Mouse (Mus musculus): ENCODE data around the gene Olfr1135.

The Olfr1135 gene

GRCm38 (mm10) chr2:87673564-87673963, at the start of gene Olfr1135:
Gene Olfr1135, minus strand, starts transcription at chr2:87673664.
- no peak for DNase-seq (ENCODE audit: low read depth)

DNA sequence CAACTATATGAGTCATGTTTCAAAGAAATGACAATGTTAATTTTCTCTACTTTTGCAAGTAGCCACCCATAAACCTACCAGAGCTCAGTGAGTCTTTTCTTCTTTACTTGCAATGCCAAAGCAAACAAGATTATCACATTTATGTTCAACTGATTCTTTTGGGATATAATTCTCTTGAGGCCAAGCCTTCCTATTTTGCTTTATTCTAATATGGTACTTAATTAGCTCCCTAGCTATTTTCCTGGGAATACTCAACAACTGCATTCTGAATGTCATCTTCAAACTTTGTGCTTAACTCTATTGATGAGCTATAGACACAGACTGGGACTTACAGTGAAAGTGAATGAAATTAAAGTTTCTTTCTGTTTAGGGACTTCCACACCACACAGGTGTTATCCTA, 39.6 kb upstream of the Olfr1135 start, which contains the start of gene Olfr1137:
TSS of gene Olfr1137 (minus strand) at position 101 of the 400 bp plus-strand sequence.
- no peak for DNase-seq (ENCODE audit: low read depth)

- no peak for DNase-seq (ENCODE audit: low read depth)
These were observed 20.4 kb upstream of the Olfr1135 start, which contains the start of gene Olfr1136 for GRCm38 (mm10) chr2:87693847-87694246. Gene Olfr1136, minus strand, starts transcription at chr2:87693947.

DNA sequence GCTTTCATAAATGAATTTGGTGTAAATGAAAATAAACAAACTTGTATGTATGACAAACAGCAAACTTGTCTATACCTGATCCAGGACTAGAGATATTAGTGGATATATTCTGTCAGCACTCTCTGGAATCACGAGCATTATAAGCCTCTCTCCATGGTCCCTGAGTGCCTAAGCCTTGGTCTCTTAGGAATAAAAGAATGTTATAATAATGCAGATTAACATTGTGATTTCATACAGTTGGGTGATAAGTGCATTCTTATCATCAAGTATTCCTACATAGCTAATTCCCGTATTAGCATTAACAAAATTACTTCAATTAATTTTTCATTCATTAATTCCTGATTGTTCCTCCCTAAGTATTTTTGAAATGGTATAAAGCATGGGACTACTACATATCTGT, 15.1 kb downstream of the Olfr1135 start, which contains the start of gene Olfr1134:
TSS of gene Olfr1134 (minus strand) at position 101 of the 400 bp plus-strand sequence.
- DNase-seq (ENCODE audit: low read depth): no peak

GRCm38 (mm10) chr2:87647274-87647673, 26.2 kb downstream of the Olfr1135 start, which contains the start of gene Olfr1133:
Gene Olfr1133, minus strand, starts transcription at chr2:87647374.
- DNase-seq (ENCODE audit: low read depth): no peak

DNA sequence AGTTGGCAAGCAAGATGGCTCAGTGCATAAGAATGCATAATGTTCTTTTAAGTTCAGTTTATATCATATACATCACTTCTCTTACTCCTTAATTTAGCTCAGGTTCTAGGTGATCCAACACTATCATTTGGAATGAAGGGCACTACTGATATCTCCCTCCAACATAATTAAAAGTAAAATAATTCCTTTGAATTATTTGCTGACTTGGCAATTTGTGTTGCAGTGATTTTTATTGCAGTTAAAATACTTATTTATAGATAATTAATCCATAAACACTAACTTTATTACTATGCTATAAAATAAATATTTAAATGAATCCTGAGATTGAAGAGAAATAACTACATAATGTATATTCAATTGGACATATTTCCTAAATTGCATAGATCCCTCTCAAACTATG, 31.0 kb downstream of the Olfr1135 start:
- DNase-seq (ENCODE audit: low read depth): no peak

- DNase-seq (ENCODE audit: low read depth): no peak
These were observed 36.0 kb downstream of the Olfr1135 start, which contains the start of gene Olfr1132 for GRCm38 (mm10) chr2:87637435-87637834. Gene Olfr1132, minus strand, starts transcription at chr2:87637535.

DNA sequence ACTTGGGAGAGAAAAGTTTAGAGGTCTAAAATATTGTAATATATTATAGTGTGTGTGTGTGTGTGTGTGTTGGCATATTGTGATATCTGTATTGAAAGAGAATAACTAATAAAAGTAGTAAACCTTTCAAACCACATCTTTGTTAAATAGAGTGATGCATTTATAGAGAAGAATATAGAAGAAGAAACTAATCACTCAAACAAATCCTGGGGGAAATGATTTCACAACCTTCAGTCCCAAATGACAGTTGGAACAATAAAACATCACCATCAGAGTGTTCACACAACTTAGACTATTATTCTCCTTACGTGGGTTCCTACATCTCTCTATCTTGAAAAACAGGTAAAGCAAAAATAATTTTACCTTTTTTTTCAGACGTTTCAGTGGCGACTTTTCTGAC, 46.7 kb downstream of the Olfr1135 start, which contains the start of gene Olfr1131:
TSS of gene Olfr1131 (plus strand) at position 301 of the 400 bp plus-strand sequence.
- DNase-seq (ENCODE audit: low read depth): no peak
